Mouse (Mus musculus): ENCODE results near the gene Tcaim. TPM values are rescaled to one million over a fixed set of nuclear protein-coding genes. Genes with fewer than 3 reads are reported as not detected.

Gene Tcaim
- polyA plus RNA-seq (2012), result 0.45 and 1.3 TPM in 2 replicates

DNA sequence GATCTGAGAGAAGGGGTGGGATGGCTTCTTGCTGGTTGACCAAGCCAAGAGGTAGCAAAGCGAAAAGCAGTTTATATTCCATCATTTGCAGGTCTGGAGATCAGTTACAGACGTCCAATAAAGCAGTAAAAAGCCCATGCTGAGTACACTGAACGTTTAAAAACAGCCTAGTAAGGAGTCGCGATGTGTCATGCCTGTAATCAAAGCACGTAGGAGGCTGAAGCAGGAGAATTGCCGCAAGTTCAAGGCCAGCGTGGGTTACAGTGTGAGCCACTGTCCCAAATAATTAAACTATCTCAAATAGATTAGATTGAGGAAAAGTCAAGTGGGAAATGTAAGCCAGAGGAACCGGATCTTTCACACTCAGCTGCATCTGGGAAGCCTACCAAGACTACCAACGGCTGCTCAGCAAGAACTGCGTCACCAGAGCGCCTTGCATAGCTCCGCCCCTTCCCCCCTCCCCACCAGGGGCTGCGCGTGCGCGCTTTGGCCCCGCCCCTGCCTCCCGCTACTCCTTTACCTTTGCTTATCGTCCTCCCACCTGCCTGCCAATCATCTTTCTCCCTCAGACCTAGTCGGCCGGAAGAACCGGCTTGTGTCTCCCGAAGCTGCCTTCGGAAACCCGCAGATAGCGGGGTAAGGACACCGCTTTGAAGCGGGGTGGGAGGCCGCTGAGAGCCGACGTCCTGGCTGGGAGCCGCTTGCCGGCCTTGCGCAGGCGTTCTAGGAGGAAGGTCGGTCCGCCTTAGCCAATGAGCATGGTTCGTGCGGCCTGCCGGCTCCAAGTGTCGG lies at the start of gene Tcaim:
Tcaim (plus strand) TSS at position 487 of the 792 bp plus-strand sequence.
- no peak for TF ChIP-seq GATA1 (IDR thresholded peaks at IDR 0.05; ENCODE audit: low read length)

GRCm38 (mm10) chr9:122757614-122758013 lies 47.7 kb upstream of the Tcaim start:
- no peak for TF ChIP-seq GATA1 (IDR thresholded peaks at IDR 0.05; ENCODE audit: low read length)

- no peak for TF ChIP-seq GATA1 (IDR thresholded peaks at IDR 0.05; ENCODE audit: low read length)
Measured at GRCm38 (mm10) chr9:122760111-122760510, 45.2 kb upstream of the Tcaim start.

- no peak for TF ChIP-seq GATA1 (IDR thresholded peaks at IDR 0.05; ENCODE audit: low read length)
Measured at GRCm38 (mm10) chr9:122785231-122785630, 20.1 kb upstream of the Tcaim start.

- TF ChIP-seq GATA1 (IDR thresholded peaks at IDR 0.05; ENCODE audit: low read length), result no peak
Measured at GRCm38 (mm10) chr9:122786534-122786933, 18.8 kb upstream of the Tcaim start.

DNA sequence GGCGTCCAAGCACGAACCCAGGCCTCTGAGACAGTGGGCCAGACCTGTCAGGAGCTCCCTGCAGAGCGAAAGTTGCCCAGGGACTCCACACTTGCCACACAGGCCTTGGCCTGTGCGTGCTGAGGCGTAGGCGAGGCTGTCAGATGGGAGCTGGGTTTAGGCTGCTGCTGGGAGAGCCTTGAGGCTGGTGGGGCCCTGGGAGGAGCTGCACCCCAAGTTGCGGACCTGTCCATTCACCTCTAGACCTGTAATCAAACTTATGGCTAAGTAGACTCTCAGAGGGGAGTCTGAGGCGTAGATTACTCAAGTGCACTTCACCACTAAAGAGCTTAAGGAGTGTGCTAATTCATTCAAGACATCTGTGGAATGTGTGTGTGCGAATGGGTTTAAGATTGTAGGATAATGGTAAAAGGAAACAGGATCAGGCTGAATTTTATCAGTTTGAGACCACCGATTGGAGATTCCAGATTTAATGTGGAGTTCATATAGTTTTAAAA lies 554 bp downstream of the Tcaim start:
- TF ChIP-seq GATA1 (IDR thresholded peaks at IDR 0.05; ENCODE audit: low read length), result no peak

- no peak for TF ChIP-seq GATA1 (IDR thresholded peaks at IDR 0.05; ENCODE audit: low read length)
Measured at GRCm38 (mm10) chr9:122807186-122807585, 1.8 kb downstream of the Tcaim start.

DNA sequence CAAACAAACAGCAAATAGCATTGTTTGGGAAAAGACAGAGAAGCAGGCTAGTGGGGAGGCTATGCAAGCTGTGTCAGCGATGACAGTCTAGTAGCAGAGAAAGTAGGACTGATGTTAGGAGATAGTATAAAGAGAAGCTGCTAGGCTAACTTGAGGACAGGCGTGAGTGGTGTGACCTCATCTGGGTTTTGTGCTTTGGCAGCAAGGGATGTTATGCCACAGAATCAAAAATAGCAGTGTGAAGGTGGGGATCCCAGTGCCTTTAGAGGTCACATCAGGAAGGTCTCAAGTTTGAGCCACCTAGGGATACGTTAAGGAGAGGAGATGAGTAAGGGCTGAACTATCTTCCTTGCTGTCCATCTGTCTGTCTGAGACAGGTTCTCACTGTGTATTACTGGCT lies 4.9 kb downstream of the Tcaim start:
- TF ChIP-seq GATA1 (IDR thresholded peaks at IDR 0.05; ENCODE audit: low read length), result no peak

GRCm38 (mm10) chr9:122812386-122812785 lies 7.0 kb downstream of the Tcaim start:
- TF ChIP-seq GATA1 (IDR thresholded peaks at IDR 0.05; ENCODE audit: low read length), result no peak

GRCm38 (mm10) chr9:122814775-122815174 lies 9.4 kb downstream of the Tcaim start:
- TF ChIP-seq GATA1 (IDR thresholded peaks at IDR 0.05; ENCODE audit: low read length), result no peak

- TF ChIP-seq GATA1 (IDR thresholded peaks at IDR 0.05; ENCODE audit: low read length), result no peak
Measured at GRCm38 (mm10) chr9:122815239-122815851, 10.0 kb downstream of the Tcaim start.

GRCm38 (mm10) chr9:122823374-122824017 lies 18.2 kb downstream of the Tcaim start:
- no peak for TF ChIP-seq GATA1 (IDR thresholded peaks at IDR 0.05; ENCODE audit: low read length)

- no peak for TF ChIP-seq GATA1 (IDR thresholded peaks at IDR 0.05; ENCODE audit: low read length)
Measured at GRCm38 (mm10) chr9:122826743-122827142, 21.4 kb downstream of the Tcaim start.

- TF ChIP-seq GATA1 (IDR thresholded peaks at IDR 0.05; ENCODE audit: low read length), result no peak
Measured at GRCm38 (mm10) chr9:122829826-122830380, 24.6 kb downstream of the Tcaim start.

DNA sequence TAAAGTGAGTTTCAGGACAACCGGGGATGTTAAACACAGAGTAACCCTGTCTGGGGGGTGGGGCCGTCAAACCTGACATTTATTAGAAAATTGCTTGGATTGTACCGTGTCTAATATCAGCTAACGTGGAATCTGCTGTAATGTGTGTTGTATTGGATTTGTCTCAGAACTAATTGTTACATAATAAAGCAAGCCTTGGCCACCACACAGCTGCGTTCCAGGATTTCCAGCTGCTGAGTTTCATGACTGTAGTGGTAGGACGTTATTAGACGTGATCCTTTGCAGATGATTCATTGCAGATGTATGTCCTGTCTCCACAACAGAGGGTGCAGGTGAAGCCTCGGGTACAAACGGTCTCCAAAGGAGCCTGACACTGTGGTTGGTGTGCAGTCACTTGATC lies 30.8 kb downstream of the Tcaim start:
- no peak for TF ChIP-seq GATA1 (IDR thresholded peaks at IDR 0.05; ENCODE audit: low read length)

DNA sequence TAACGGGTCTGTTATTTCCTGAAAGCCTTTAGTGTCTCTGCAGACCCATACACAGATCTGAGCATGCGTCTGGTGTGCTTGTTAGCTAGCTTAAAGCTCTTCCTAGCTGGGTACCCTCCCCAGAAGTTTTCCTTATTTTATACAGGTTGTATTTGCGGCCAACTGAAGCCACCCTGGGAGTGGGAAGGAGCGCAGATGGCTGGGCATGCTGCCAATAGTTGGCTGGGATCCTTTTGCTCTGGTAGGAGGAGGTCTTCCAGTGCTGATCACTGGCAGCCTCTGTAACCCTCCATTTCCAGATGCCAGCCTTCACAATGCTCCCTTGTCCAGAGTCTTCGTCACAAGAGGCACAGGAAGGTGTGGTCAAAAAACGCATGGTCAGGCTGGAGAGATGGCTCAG lies 31.5 kb downstream of the Tcaim start:
- no peak for TF ChIP-seq GATA1 (IDR thresholded peaks at IDR 0.05; ENCODE audit: low read length)

Data from G1E-ER4 (cell line).